Mouse (Mus musculus) hindbrain, embryonic 16.5 days (tissue): ENCODE measurements at regions not wholly inside any gene's neighbourhood (a gene's known extent, or its start where the extent isn't known, plus 50 kb on each side); places are given as distances from the start of the nearest gene placed in this dataset.

Experiments used
- ATAC-seq: fragments of 200-750 bp; cut with Nextera tagmentation; 2 replicates; pipeline ENCODE4 v1.8.0; 2017; ENCODE audit warnings: moderate TSS enrichment, moderate library complexity
- H3K27ac ChIP-seq: fragments of 300-500 bp; sonication (generic); 2 replicates; pipeline ENCODE4 v1.5.1; 2014; ENCODE audit warnings: low read depth, mild to moderate bottlenecking, control low read depth, low read length, moderate library complexity
- H3K27me3 ChIP-seq: fragments of 300-500 bp; sonication (generic); replicated peaks from 2 replicates; pipeline ENCODE4 v1.6.1; 2014; ENCODE audit warnings: low read length; ENCODE audit not compliant: control insufficient read depth, insufficient read depth
- H3K36me3 ChIP-seq: fragments of 300-500 bp; sonication (generic); 2 replicates; pipeline ENCODE4 v1.6.1; 2014; ENCODE audit warnings: mild to moderate bottlenecking, low read length, moderate library complexity, mixed read lengths; ENCODE audit not compliant: control insufficient read depth, insufficient read depth
- H3K4me1 ChIP-seq: fragments of 300-500 bp; sonication (generic); 2 replicates; pipeline ENCODE4 v1.6.1; 2014; ENCODE audit warnings: low read depth, low read length; ENCODE audit not compliant: control insufficient read depth, insufficient read depth
- H3K4me2 ChIP-seq: fragments of 300-500 bp; sonication (generic); 2 replicates; pipeline ENCODE4 v1.6.1; 2014; ENCODE audit warnings: mild to moderate bottlenecking, low read length, control low read depth, moderate library complexity
- H3K4me3 ChIP-seq: fragments of 300-500 bp; sonication (generic); 2 replicates; pipeline ENCODE4 v1.5.1; 2014; ENCODE audit warnings: mild to moderate bottlenecking, low read length, control low read depth, moderate library complexity
- H3K9ac ChIP-seq: fragments of 300-500 bp; sonication (generic); 2 replicates; pipeline ENCODE4 v1.6.1; 2014; ENCODE audit warnings: low read depth, mild to moderate bottlenecking, control low read depth, low read length, moderate library complexity
- H3K9me3 ChIP-seq: fragments of 300-500 bp; sonication (generic); 2 replicates; pipeline ENCODE4 v1.6.1; 2014; ENCODE audit warnings: mild to moderate bottlenecking, low read length, moderate library complexity; ENCODE audit not compliant: control insufficient read depth
- WGBS: fragments of 180-500 bp; shearing (Covaris S2); extraction: QIAGEN DNeasy Blood & Tissue Kit; methylation state at CpG from one replicate; pipeline ENCODE4 v1.1.7; 2014; 5-methylcytosine and 5-hydroxymethylcytosine counted together

- Histone ChIP-seq H3K27ac (no peak overlapping the region), H3K27me3 (no peaks in the 10 kb centered on the region), H3K9me3 (no peaks in the 10 kb centered on the region), H3K36me3 (no peaks in the 10 kb centered on the region), H3K4me3 (no peak overlapping the region), H3K4me1 (peaks cover 9% of the 10 kb centered on the region), H3K9ac (no peak overlapping the region), H3K4me2 (no peak overlapping the region)
- no peak for ATAC-seq
- WGBS: 81% methylated on average over 5 of the region's 5 CpGs
These were observed 63.9 kb upstream of the Zfp536 start for GRCm38 (mm10) chr7:37837372-37837771.

- no peak overlapping the region for H3K9ac ChIP-seq
- ATAC-seq: no peak
- 56% methylated on average over 8 of the region's 8 CpGs for WGBS
- no peak overlapping the region for H3K4me3 ChIP-seq
- no peaks in the 10 kb centered on the region for H3K36me3 ChIP-seq
- H3K4me1 ChIP-seq: 0 out of 2 replicates have a peak, but pooled peaks cover 2% of the 10 kb centered on the region
- no peak overlapping the region; the same call in 1 of the 2 replicates for H3K4me2 ChIP-seq
- H3K27ac ChIP-seq: no peak overlapping the region
- H3K9me3 ChIP-seq: no peaks in the 10 kb centered on the region
- H3K27me3 ChIP-seq: no peaks in the 10 kb centered on the region
These were observed 60.0 kb upstream of the Zfp536 start for GRCm38 (mm10) chr7:37833420-37833819.

- 0 out of 2 replicates have a peak, but pooled peaks cover 2% of the 10 kb centered on the region for H3K4me1 ChIP-seq
- no peaks in the 10 kb centered on the region for H3K9me3 ChIP-seq
- no peak overlapping the region for H3K27ac ChIP-seq
- no peak overlapping the region for H3K4me3 ChIP-seq
- H3K9ac ChIP-seq: no peak overlapping the region
- H3K4me2 ChIP-seq: no peak overlapping the region
- no peaks in the 10 kb centered on the region for H3K36me3 ChIP-seq
- ATAC-seq: peak; percentile 56
- H3K27me3 ChIP-seq: no peaks in the 10 kb centered on the region
- WGBS: 27% methylated on average over 4 of the region's 4 CpGs
These were observed 58.9 kb upstream of the Zfp536 start for GRCm38 (mm10) chr7:37832322-37832721.

- no peaks in the 10 kb centered on the region for H3K9me3 ChIP-seq
- H3K4me3 ChIP-seq: no peak overlapping the region
- H3K27me3 ChIP-seq: no peaks in the 10 kb centered on the region
- H3K4me1 ChIP-seq: no peaks in the 10 kb centered on the region
- WGBS: 65% methylated on average over 5 of the region's 5 CpGs
- H3K36me3 ChIP-seq: no peaks in the 10 kb centered on the region
- no peak overlapping the region for H3K27ac ChIP-seq
- H3K4me2 ChIP-seq: no peak overlapping the region
- ATAC-seq: no peak
- no peak overlapping the region for H3K9ac ChIP-seq
These were observed 52.3 kb upstream of the Zfp536 start for GRCm38 (mm10) chr7:37825766-37826165.
